Mouse (Mus musculus): Measurements from ENCODE around the gene Gm20924. TPM values are rescaled to one million over a fixed set of nuclear protein-coding genes. Genes with fewer than 3 reads are reported as not detected.
"Not testable (repeated sequence)": the region's sequence is repeated elsewhere in the genome, so short reads cannot be mapped to it uniquely, and the experiment has no call there.

The Gm20924 gene
- not detected for total RNA-seq (2022)

GRCm38 (mm10) chrY:65207427-65207826, at the start of gene Gm20924:
Gm20924 (minus strand) TSS chrY:65207527.
- not testable (repeated sequence) for DNase-seq (ENCODE audit: low spot score)

Other genes starting within 250 kb of the Gm20924 start
- gene Gm20736, start 170.2 kb upstream of the Gm20924 start, total RNA-seq (2022), result not detected